Mouse (Mus musculus) lung, adult 2 months (tissue): ENCODE measurements at regions not wholly inside any gene's neighbourhood (a gene's known extent, or its start where the extent isn't known, plus 50 kb on each side); places are given as distances from the start of the nearest gene placed in this dataset.

Experiments
- CTCF ChIP-seq: fragments of 200-500 bp; IDR thresholded peaks from 2 replicates; pipeline ENCODE4 v1.5.1; 2011; ENCODE audit warnings: mild to moderate bottlenecking, low read length, control low read depth; ENCODE audit not compliant: insufficient read depth
- POLR2A ChIP-seq: fragments of 200-500 bp; IDR thresholded peaks from 2 replicates; pipeline ENCODE4 v1.6.1; 2011; ENCODE audit warnings: low read depth, mild to moderate bottlenecking, control low read depth, low read length, borderline replicate concordance; ENCODE audit errors: extremely low read depth

GRCm38 (mm10) chr5:100258952-100259710 is 99.5 kb upstream of the Tmem150c start:
- TF ChIP-seq CTCF: no peak
- TF ChIP-seq POLR2A: no peak
